Mouse (Mus musculus) CH12.LX (cell line): Measurements from ENCODE around the gene Lin7b. TPM values are rescaled to one million over a fixed set of nuclear protein-coding genes. Genes with fewer than 3 reads are reported as not detected.

Experiments
- DNase-seq: peaks from one replicate; pipeline ENCODE4 v3.0.0-alpha.2; 2013; ENCODE audit errors: extremely low read depth
- H3K27ac ChIP-seq: 2 replicates; pipeline ENCODE4 v1.5.1; 2012; ENCODE audit warnings: low read depth, mild to moderate bottlenecking, control low read depth, moderate library complexity; ENCODE audit not compliant: insufficient read depth
- H3K27me3 ChIP-seq: replicated peaks from 2 replicates; pipeline ENCODE3; 2012; ENCODE audit warnings: inconsistent platforms
- H3K36me3 ChIP-seq, 2 experiments: replicated peaks in 1 of 2; 2 replicates each; pipeline versions ENCODE3 to v1.6.1; 2012; ENCODE audit warnings: inconsistent platforms in 1 of 2, low read length in 1 of 2, mild to moderate bottlenecking in 1 of 2, mixed read lengths in 1 of 2, moderate library complexity in 1 of 2; ENCODE audit not compliant: control insufficient read depth in 1 of 2, insufficient read depth in 1 of 2
- H3K4me1 ChIP-seq, 2 experiments: 2 replicates each; pipeline ENCODE4 v1.6.1; 2012; ENCODE audit warnings: inconsistent platforms in 1 of 2, moderate library complexity in 1 of 2; ENCODE audit not compliant: insufficient read depth in 2 of 2, control insufficient read depth in 1 of 2
- H3K4me2 ChIP-seq: 2 replicates; pipeline ENCODE4 v1.6.1; 2012; ENCODE audit warnings: low read depth, mild to moderate bottlenecking, control low read depth; ENCODE audit not compliant: poor library complexity, insufficient read depth, severe bottlenecking
- H3K4me3 ChIP-seq, 3 experiments: fragments of 150-350 bp in 1 of 3; sonication (generic) in 1 of 3; replicated peaks in 1 of 3; 2 replicates each; pipeline versions ENCODE3 to v1.5.1; 2011 to 2012; ENCODE audit warnings: low read depth in 2 of 3, low read length in 2 of 3, mild to moderate bottlenecking in 2 of 3, moderate library complexity in 2 of 3, control low read depth in 1 of 3, improper control_type of control experiment in 1 of 3, inconsistent platforms in 1 of 3, mixed read lengths in 1 of 3; ENCODE audit not compliant: poor library complexity in 1 of 3
- H3K79me2 ChIP-seq: replicated peaks from 2 replicates; pipeline ENCODE4 v1.6.1; 2012; ENCODE audit warnings: mild to moderate bottlenecking, moderate library complexity; ENCODE audit not compliant: control insufficient read depth, poor library complexity, insufficient read depth, severe bottlenecking; ENCODE audit errors: extremely low read depth
- H3K9ac ChIP-seq: 2 replicates; pipeline ENCODE4 v1.6.1; 2012; ENCODE audit warnings: low read depth, mild to moderate bottlenecking, control low read depth, moderate library complexity; ENCODE audit not compliant: insufficient read depth
- H3K9me3 ChIP-seq: replicated peaks from 2 replicates; pipeline ENCODE3; 2012; ENCODE audit warnings: low read length, inconsistent platforms, mixed read lengths
- BHLHE40 ChIP-seq: IDR thresholded peaks from 2 replicates; pipeline ENCODE4 v1.6.1; 2011; ENCODE audit warnings: mild to moderate bottlenecking, low read depth, low read length, improper control_type of control experiment
- CHD1 ChIP-seq: IDR thresholded peaks from 2 replicates; pipeline ENCODE4 v1.6.1; 2012; ENCODE audit warnings: low read depth, low read length, improper control_type of control experiment, inconsistent platforms
- CHD2 ChIP-seq: IDR thresholded peaks from 2 replicates; pipeline ENCODE4 v1.6.1; 2011; ENCODE audit warnings: low read length, improper control_type of control experiment
- CTCF ChIP-seq, 2 experiments: IDR thresholded peaks in 1 of 2; conservative IDR thresholded peaks in 1 of 2; 2 replicates each; pipeline ENCODE4 v1.5.1; 2011 to 2012; ENCODE audit warnings: low read depth in 2 of 2, low read length in 2 of 2, improper control_type of control experiment in 1 of 2, inconsistent platforms in 1 of 2, mild to moderate bottlenecking in 1 of 2, moderate library complexity in 1 of 2
- E2F4 ChIP-seq: IDR thresholded peaks from 2 replicates; pipeline ENCODE4 v1.6.1; 2011; ENCODE audit warnings: low read depth, low read length, improper control_type of control experiment; ENCODE audit not compliant: insufficient replicate concordance
- ELF1 ChIP-seq: IDR thresholded peaks from 2 replicates; pipeline ENCODE4 v1.6.1; 2014; ENCODE audit warnings: low read depth, mild to moderate bottlenecking, inconsistent platforms, low read length, improper control_type of control experiment
- EP300 ChIP-seq: IDR thresholded peaks from 2 replicates; pipeline ENCODE4 v1.6.1; 2011; ENCODE audit warnings: low read length, improper control_type of control experiment
- ETS1 ChIP-seq: conservative IDR thresholded peaks from 2 replicates; pipeline ENCODE4 v1.6.1; 2012; ENCODE audit warnings: low read depth, mild to moderate bottlenecking, inconsistent platforms, low read length, improper control_type of control experiment, moderate library complexity
- GABPA ChIP-seq: IDR thresholded peaks from 2 replicates; pipeline ENCODE4 v1.6.1; 2012; ENCODE audit warnings: low read depth, low read length, improper control_type of control experiment, inconsistent platforms; ENCODE audit not compliant: insufficient replicate concordance
- HCFC1 ChIP-seq: IDR thresholded peaks from 2 replicates; pipeline ENCODE4 v1.6.1; 2012; ENCODE audit warnings: low read depth, mild to moderate bottlenecking, inconsistent platforms, low read length, improper control_type of control experiment
- IRF4 ChIP-seq: IDR thresholded peaks from 2 replicates; pipeline ENCODE4 v1.6.1; 2014; ENCODE audit warnings: low read depth, mild to moderate bottlenecking, inconsistent platforms, low read length, improper control_type of control experiment
- JUN ChIP-seq: IDR thresholded peaks from 2 replicates; pipeline ENCODE4 v1.6.1; 2011; ENCODE audit warnings: low read depth, mild to moderate bottlenecking, low read length, improper control_type of control experiment, moderate library complexity; ENCODE audit not compliant: insufficient read depth
- JUND ChIP-seq: conservative IDR thresholded peaks from 2 replicates; pipeline ENCODE4 v1.6.1; 2011; ENCODE audit warnings: low read depth, low read length, improper control_type of control experiment
- KAT2A ChIP-seq: IDR thresholded peaks from 2 replicates; pipeline ENCODE4 v1.6.1; 2012; ENCODE audit warnings: low read length, improper control_type of control experiment, inconsistent platforms; ENCODE audit not compliant: insufficient replicate concordance
- MAFK ChIP-seq: IDR thresholded peaks from 2 replicates; pipeline ENCODE4 v1.6.1; 2011; ENCODE audit warnings: low read length, improper control_type of control experiment; ENCODE audit not compliant: insufficient replicate concordance
- MAX ChIP-seq: IDR thresholded peaks from 2 replicates; pipeline ENCODE4 v1.6.1; 2011; ENCODE audit warnings: low read length, improper control_type of control experiment
- MAZ ChIP-seq: IDR thresholded peaks from 2 replicates; pipeline ENCODE4 v1.6.1; 2012; ENCODE audit warnings: low read depth, mild to moderate bottlenecking, inconsistent platforms, low read length, improper control_type of control experiment, moderate library complexity
- MEF2A ChIP-seq: IDR thresholded peaks from 2 replicates; pipeline ENCODE4 v1.6.1; 2014; ENCODE audit warnings: low read depth, mild to moderate bottlenecking, inconsistent platforms, low read length, improper control_type of control experiment, borderline replicate concordance
- MXI1 ChIP-seq: IDR thresholded peaks from 2 replicates; pipeline ENCODE4 v1.6.1; 2011; ENCODE audit warnings: mild to moderate bottlenecking, low read depth, low read length, improper control_type of control experiment
- MYC ChIP-seq: IDR thresholded peaks from 2 replicates; pipeline ENCODE4 v1.6.1; 2011; ENCODE audit warnings: low read depth, mild to moderate bottlenecking, improper control_type of control experiment, low read length
- NELFE ChIP-seq: IDR thresholded peaks from 2 replicates; pipeline ENCODE4 v1.6.1; 2011; ENCODE audit warnings: low read depth, low read length, improper control_type of control experiment
- NRF1 ChIP-seq: IDR thresholded peaks from 2 replicates; pipeline ENCODE4 v1.6.1; 2014; ENCODE audit warnings: low read depth, mild to moderate bottlenecking, inconsistent platforms, low read length, improper control_type of control experiment, moderate library complexity
- PAX5 ChIP-seq: IDR thresholded peaks from 2 replicates; pipeline ENCODE4 v1.6.1; 2012; ENCODE audit warnings: low read length, inconsistent platforms, mixed read lengths
- POLR2A ChIP-seq: IDR thresholded peaks from 2 replicates; pipeline ENCODE4 v1.6.1; 2011; ENCODE audit warnings: low read depth, mild to moderate bottlenecking, improper control_type of control experiment, low read length
- POLR2AphosphoS2 ChIP-seq: IDR thresholded peaks from 2 replicates; pipeline ENCODE4 v1.6.1; 2011; ENCODE audit warnings: low read depth, low read length, improper control_type of control experiment
- RAD21 ChIP-seq: IDR thresholded peaks from 2 replicates; pipeline ENCODE4 v1.6.1; 2011; ENCODE audit warnings: low read depth, mild to moderate bottlenecking, low read length, improper control_type of control experiment, moderate library complexity
- RCOR1 ChIP-seq: conservative IDR thresholded peaks from 2 replicates; pipeline ENCODE4 v1.6.1; 2012; ENCODE audit warnings: low read depth, mild to moderate bottlenecking, inconsistent platforms, low read length, improper control_type of control experiment
- SIN3A ChIP-seq: IDR thresholded peaks from 2 replicates; pipeline ENCODE4 v1.6.1; 2012; ENCODE audit warnings: low read length, improper control_type of control experiment, inconsistent platforms
- SMC3 ChIP-seq: IDR thresholded peaks from 2 replicates; pipeline ENCODE4 v1.6.1; 2011; ENCODE audit warnings: low read depth, low read length, improper control_type of control experiment
- TBP ChIP-seq: conservative IDR thresholded peaks from 2 replicates; pipeline ENCODE4 v1.6.1; 2011; ENCODE audit warnings: low read depth, low read length, improper control_type of control experiment
- TCF12 ChIP-seq: IDR thresholded peaks from 2 replicates; pipeline ENCODE4 v1.6.1; 2014; ENCODE audit warnings: low read depth, mild to moderate bottlenecking, inconsistent platforms, low read length, improper control_type of control experiment
- UBTF ChIP-seq: IDR thresholded peaks from 2 replicates; pipeline ENCODE4 v1.6.1; 2012; ENCODE audit warnings: low read depth, mild to moderate bottlenecking, inconsistent platforms, low read length, improper control_type of control experiment, moderate library complexity
- USF1 ChIP-seq: IDR thresholded peaks from 2 replicates; pipeline ENCODE4 v1.6.1; 2014; ENCODE audit warnings: low read depth, mild to moderate bottlenecking, inconsistent platforms, low read length, improper control_type of control experiment
- USF2 ChIP-seq: conservative IDR thresholded peaks from 2 replicates; pipeline ENCODE4 v1.6.1; 2011; ENCODE audit warnings: low read depth, low read length, improper control_type of control experiment
- ZC3H11A ChIP-seq: IDR thresholded peaks from 2 replicates; pipeline ENCODE4 v1.6.1; 2012; ENCODE audit warnings: low read depth, mild to moderate bottlenecking, inconsistent platforms, low read length, improper control_type of control experiment
- ZKSCAN1 ChIP-seq: IDR thresholded peaks from 2 replicates; pipeline ENCODE4 v1.6.1; 2012; ENCODE audit warnings: low read depth, inconsistent platforms, low read length, improper control_type of control experiment, borderline replicate concordance
- ZMIZ1 ChIP-seq: IDR thresholded peaks from 2 replicates; pipeline ENCODE4 v1.6.1; 2012; ENCODE audit warnings: low read depth, mild to moderate bottlenecking, inconsistent platforms, low read length, improper control_type of control experiment
- ZNF384 ChIP-seq: IDR thresholded peaks from 2 replicates; pipeline ENCODE4 v1.6.1; 2012; ENCODE audit warnings: low read depth, low read length, improper control_type of control experiment, inconsistent platforms
- dilution Hi-C: fragments of 300-500 bp; cut with MboI; formaldehyde crosslinking; loops from 2 replicates; pipeline ENCODE4 v1.14.3; 2020; ENCODE audit warnings: low sequenced_read_pairs; ENCODE audit not compliant: extremely low pct_unique_long_range_greater_than_20kb, extremely low pct_ligation_motif_present
- in situ Hi-C: fragments of 300-500 bp; cut with MboI; formaldehyde crosslinking; loops from 3 replicates; pipeline ENCODE4 v1.14.3; 2019; ENCODE audit warnings: low sequenced_read_pairs, low pct_ligation_motif_present, low pct_unique_long_range_greater_than_20kb, mixed read lengths
- polyA plus RNA-seq: library from polyadenylated mRNA; unstranded; fragments of >175 nt; gene quantifications from 2 replicates; pipeline ENCODE4 v1.2.1, GENCODE M21; 2012; ENCODE audit warnings: low read depth; ENCODE audit not compliant: insufficient read length
- total RNA-seq, 2 experiments: library from RNA; depleted of rRNA; stranded (reverse); fragments of 300-350 nt in 1 of 2; fragments of >200 nt in 1 of 2; gene quantifications; 2 replicates each; pipeline ENCODE4 v1.2.3; 2012 to 2014

The Lin7b gene
- total and polyA plus RNA-seq, 3 experiments, result 3.8 to 10.4 (median 4.4) TPM

DNA sequence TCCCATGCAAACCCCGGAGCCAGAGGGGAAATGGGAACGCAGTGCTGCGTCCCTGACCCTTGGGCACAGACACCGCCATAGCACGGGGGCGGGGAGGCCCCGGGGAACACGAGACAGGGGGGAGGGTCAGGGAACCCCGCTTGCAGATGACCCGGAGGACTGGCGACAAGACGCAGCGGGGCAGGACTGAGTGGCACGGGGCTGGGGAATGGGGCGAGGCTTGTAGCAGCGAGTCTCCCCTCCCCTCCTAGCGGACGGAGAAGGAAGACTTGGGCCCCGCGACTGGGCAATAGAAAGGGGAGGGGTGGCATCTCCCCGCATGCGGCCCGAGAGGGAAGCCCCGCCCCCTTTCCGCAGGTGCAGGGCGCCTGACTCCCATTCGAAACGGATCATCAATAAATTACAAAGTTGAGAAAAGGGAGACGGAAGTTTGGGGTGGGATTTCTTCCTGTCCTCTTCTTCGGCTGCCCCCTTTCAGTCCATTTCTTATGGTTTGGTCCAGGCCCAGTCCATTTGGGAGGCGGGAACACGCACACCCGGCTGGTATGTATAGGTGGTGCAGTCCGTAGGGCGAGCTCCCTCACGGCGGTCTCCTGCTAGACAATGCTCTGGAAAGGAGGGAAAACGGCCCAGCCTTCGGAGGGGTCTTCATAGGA, 30.8 kb downstream of the Lin7b start:
- Histone ChIP-seq H3K36me3 (no peaks in the 10 kb centered on the region), H3K27me3 (peaks cover 68% of the 10 kb centered on the region), H3K4me1 (peaks cover 34 to 58% of the 10 kb centered on the region in 2 experiments), H3K79me2 (no peaks in the 10 kb centered on the region), H3K9ac (peak overlapping the region; percentile 18)
- 0 out of 2 replicates have a peak, but pooled peaks have one; percentile 5 for TF ChIP-seq NRF1
- no peak for TF ChIP-seq USF1
- TF ChIP-seq UBTF, result no peak
- peak; percentile 70 for TF ChIP-seq BHLHE40
- TF ChIP-seq PAX5, result no peak
- peak; percentile 67 for TF ChIP-seq MAX
- no peak for TF ChIP-seq GABPA
- peak; percentile 45; the same call in 1 of the 2 replicates for TF ChIP-seq MEF2A
- peak; percentile 45; the same call in 1 of the 2 replicates for TF ChIP-seq TCF12
- peak in 1 of 2 experiments; percentile 22; a peak in 1 of 4 replicates for TF ChIP-seq CTCF (conservative IDR thresholded peaks at IDR 0.05 in 1 of 2, IDR thresholded peaks at IDR 0.05 in 1 of 2; ENCODE audit: low read depth in 2 of 2, low read length in 2 of 2)
- TF ChIP-seq MXI1, result peak; percentile 68
- TF ChIP-seq POLR2AphosphoS2, result no peak
- TF ChIP-seq EP300, result no peak
- TF ChIP-seq MAFK, result no peak
- no peak for TF ChIP-seq HCFC1
- no peak for TF ChIP-seq SMC3
- no peak for TF ChIP-seq NELFE
- TF ChIP-seq KAT2A, result no peak
- TF ChIP-seq SIN3A, result peak; percentile 86
- TF ChIP-seq IRF4, result 0 out of 2 replicates have a peak, but pooled peaks have one; percentile 23
- peak; percentile 61; the same call in 1 of the 2 replicates for TF ChIP-seq ELF1
- peak; percentile 57; the same call in 1 of the 2 replicates for TF ChIP-seq ETS1
- TF ChIP-seq RCOR1, result 0 out of 2 replicates have a peak, but pooled peaks have one; percentile 29
- TF ChIP-seq JUND, result no peak
- TF ChIP-seq MAZ, result peak; percentile 86
- TF ChIP-seq ZC3H11A, result no peak
- no peak for TF ChIP-seq ZNF384
- TF ChIP-seq RAD21, result no peak
- no peak for TF ChIP-seq JUN
- peak; percentile 65; the same call in 1 of the 2 replicates for TF ChIP-seq CHD2
- 0 out of 2 replicates have a peak, but pooled peaks have one; percentile 18 for TF ChIP-seq E2F4
- TF ChIP-seq USF2, result no peak
- no peak for TF ChIP-seq ZKSCAN1
- TF ChIP-seq TBP, result 0 out of 2 replicates have a peak, but pooled peaks have one; percentile 40
- TF ChIP-seq POLR2A, result peak; percentile 47
- TF ChIP-seq CHD1, result peak; percentile 99
- TF ChIP-seq ZMIZ1, result peak; percentile 17; the same call in 1 of the 2 replicates
- 0 out of 2 replicates have a peak, but pooled peaks have one; percentile 46 for TF ChIP-seq MYC
- TF ChIP-seq, all 38 proteins: peak for 20
- peak; percentile 63 for DNase-seq
- dilution Hi-C loops (no loop called here), in situ Hi-C loops (no loop called here)
- peaks cover 2% of the 10 kb centered on the region for H3K9me3 ChIP-seq
- H3K4me3 ChIP-seq, result peak overlapping the region; percentile 42 to 60 (median 42)
- H3K27ac ChIP-seq, result no peak overlapping the region
- peak overlapping the region; percentile 86 for H3K4me2 ChIP-seq
